Mouse (Mus musculus): Measurements from ENCODE around the gene Eif4a2. TPM values are rescaled to one million over a fixed set of nuclear protein-coding genes. Genes with fewer than 3 reads are reported as not detected.

Gene Eif4a2
- total and polyA plus RNA-seq, 2 experiments from 2014 or later, result 97.3 to 270 TPM

GRCm38 (mm10) chr16:23109350-23110280, 2.4 kb downstream of the Eif4a2 start:
- Histone ChIP-seq H3K4me3 (ENCODE audit: low read depth, low read length) (peak overlapping the region; percentile 95), H3K4me2 (ENCODE audit: low read depth, low read length) (peak overlapping the region; percentile 84), H3K4me1 (ENCODE audit: control insufficient read depth, insufficient read depth) (peaks cover 21% of the 10 kb centered on the region), H3K9ac (replicated peaks; ENCODE audit: low read depth, low read length) (peak overlapping the region; percentile 100), H3K27ac (ENCODE audit: low read depth) (no peak overlapping the region), H3K36me3 (replicated peaks; ENCODE audit: control insufficient read depth, insufficient read depth, low read length) (peaks cover 55% of the 10 kb centered on the region), H3K9me3 (replicated peaks; ENCODE audit: control insufficient read depth, low read length) (no peaks in the 10 kb centered on the region), H3K27me3 (ENCODE audit: control insufficient read depth, insufficient read depth, low read length) (no peaks in the 10 kb centered on the region)
- DNase-seq (ENCODE audit: low spot score), result no peak
- WGBS, result 37% methylated on average over 5 of the region's 5 CpGs
- no peak for TF ChIP-seq EP300 (IDR thresholded peaks at IDR 0.05; ENCODE audit: low read depth)
- TF ChIP-seq CTCF (IDR thresholded peaks at IDR 0.05; ENCODE audit: low read depth), result no peak
- no peak for ATAC-seq (ENCODE audit: insufficient read depth, low read depth)

- no peak for DNase-seq (ENCODE audit: low spot score)
- H3K36me3 ChIP-seq (replicated peaks; ENCODE audit: control insufficient read depth, insufficient read depth, low read length), result peaks cover 70% of the 10 kb centered on the region
Observed at GRCm38 (mm10) chr16:23112348-23112747, 5.1 kb downstream of the Eif4a2 start.

GRCm38 (mm10) chr16:23112861-23113435, 5.7 kb downstream of the Eif4a2 start:
- Histone ChIP-seq H3K36me3 (replicated peaks; ENCODE audit: control insufficient read depth, insufficient read depth, low read length) (peaks cover 76% of the 10 kb centered on the region), H3K4me3 (ENCODE audit: low read depth, low read length) (no peak overlapping the region), H3K4me1 (ENCODE audit: control insufficient read depth, insufficient read depth) (peaks cover 11% of the 10 kb centered on the region), H3K9me3 (replicated peaks; ENCODE audit: control insufficient read depth, low read length) (no peaks in the 10 kb centered on the region), H3K27ac (ENCODE audit: low read depth) (no peak overlapping the region), H3K27me3 (ENCODE audit: control insufficient read depth, insufficient read depth, low read length) (no peaks in the 10 kb centered on the region), H3K4me2 (ENCODE audit: low read depth, low read length) (no peak overlapping the region), H3K9ac (replicated peaks; ENCODE audit: low read depth, low read length) (no peak overlapping the region)
- no peak for TF ChIP-seq CTCF (IDR thresholded peaks at IDR 0.05; ENCODE audit: low read depth)
- no peak for TF ChIP-seq EP300 (IDR thresholded peaks at IDR 0.05; ENCODE audit: low read depth)
- DNase-seq (ENCODE audit: low spot score), result no peak
- no peak for ATAC-seq (ENCODE audit: insufficient read depth, low read depth)
- WGBS, result 27% methylated on average over 9 of the region's 9 CpGs

More at GRCm38 (mm10) chr16:23112348-23112747, 5.1 kb downstream of the Eif4a2 start:
- Histone ChIP-seq H3K27me3 (ENCODE audit: control insufficient read depth, insufficient read depth, low read length) (no peaks in the 10 kb centered on the region), H3K9ac (replicated peaks; ENCODE audit: low read depth, low read length) (no peak overlapping the region), H3K4me3 (ENCODE audit: low read depth, low read length) (no peak overlapping the region), H3K27ac (ENCODE audit: low read depth) (no peak overlapping the region), H3K4me1 (ENCODE audit: control insufficient read depth, insufficient read depth) (peaks cover 11% of the 10 kb centered on the region), H3K9me3 (replicated peaks; ENCODE audit: control insufficient read depth, low read length) (no peaks in the 10 kb centered on the region), H3K4me2 (ENCODE audit: low read depth, low read length) (no peak overlapping the region)
- ATAC-seq (ENCODE audit: insufficient read depth, low read depth), result no peak
- TF ChIP-seq CTCF (IDR thresholded peaks at IDR 0.05; ENCODE audit: low read depth) (no peak), EP300 (IDR thresholded peaks at IDR 0.05; ENCODE audit: low read depth) (no peak)
- WGBS, result 67% methylated on average over 12 of the region's 12 CpGs

GRCm38 (mm10) chr16:23113903-23114302, 6.7 kb downstream of the Eif4a2 start:
- ATAC-seq (ENCODE audit: insufficient read depth, low read depth) (no peak), DNase-seq (ENCODE audit: low spot score) (no peak)
- no peak overlapping the region for H3K27ac ChIP-seq (ENCODE audit: low read depth)
- peaks cover 11% of the 10 kb centered on the region for H3K4me1 ChIP-seq (ENCODE audit: control insufficient read depth, insufficient read depth)
- H3K4me3 ChIP-seq (ENCODE audit: low read depth, low read length), result no peak overlapping the region
- H3K27me3 ChIP-seq (ENCODE audit: control insufficient read depth, insufficient read depth, low read length), result no peaks in the 10 kb centered on the region
- H3K4me2 ChIP-seq (ENCODE audit: low read depth, low read length), result no peak overlapping the region
- no peaks in the 10 kb centered on the region for H3K9me3 ChIP-seq (replicated peaks; ENCODE audit: control insufficient read depth, low read length)
- H3K36me3 ChIP-seq (replicated peaks; ENCODE audit: control insufficient read depth, insufficient read depth, low read length), result peaks cover 76% of the 10 kb centered on the region
- H3K9ac ChIP-seq (replicated peaks; ENCODE audit: low read depth, low read length), result no peak overlapping the region
- TF ChIP-seq CTCF (IDR thresholded peaks at IDR 0.05; ENCODE audit: low read depth), result no peak
- TF ChIP-seq EP300 (IDR thresholded peaks at IDR 0.05; ENCODE audit: low read depth), result no peak

- H3K4me2 ChIP-seq (ENCODE audit: low read depth, low read length), result no peak overlapping the region
- H3K9ac ChIP-seq (replicated peaks; ENCODE audit: low read depth, low read length), result no peak overlapping the region
- TF ChIP-seq CTCF (IDR thresholded peaks at IDR 0.05; ENCODE audit: low read depth), result no peak
- no peak for TF ChIP-seq EP300 (IDR thresholded peaks at IDR 0.05; ENCODE audit: low read depth)
- H3K9me3 ChIP-seq (replicated peaks; ENCODE audit: control insufficient read depth, low read length), result no peaks in the 10 kb centered on the region
- ATAC-seq (ENCODE audit: insufficient read depth, low read depth) (no peak), DNase-seq (ENCODE audit: low spot score) (no peak)
- H3K4me3 ChIP-seq (ENCODE audit: low read depth, low read length), result no peak overlapping the region
- H3K36me3 ChIP-seq (replicated peaks; ENCODE audit: control insufficient read depth, insufficient read depth, low read length), result peaks cover 76% of the 10 kb centered on the region
- H3K27ac ChIP-seq (ENCODE audit: low read depth), result no peak overlapping the region
- 62% methylated on average over 5 of the region's 5 CpGs for WGBS
- H3K4me1 ChIP-seq (ENCODE audit: control insufficient read depth, insufficient read depth), result peaks cover 4% of the 10 kb centered on the region
- no peaks in the 10 kb centered on the region for H3K27me3 ChIP-seq (ENCODE audit: control insufficient read depth, insufficient read depth, low read length)
Observed at GRCm38 (mm10) chr16:23114339-23115171, 7.3 kb downstream of the Eif4a2 start.

Measured in heart, postnatal 0 days (tissue).